Mouse (Mus musculus): ENCODE results near the gene Zbtb22. TPM values are rescaled to one million over a fixed set of nuclear protein-coding genes. Genes with fewer than 3 reads are reported as not detected.
A peak's percentile ranks its signal among the peaks of the same experiment; 100 is the strongest.

The Zbtb22 gene
- polyA plus RNA-seq, 1 experiment: 14.8 TPM

DNA sequence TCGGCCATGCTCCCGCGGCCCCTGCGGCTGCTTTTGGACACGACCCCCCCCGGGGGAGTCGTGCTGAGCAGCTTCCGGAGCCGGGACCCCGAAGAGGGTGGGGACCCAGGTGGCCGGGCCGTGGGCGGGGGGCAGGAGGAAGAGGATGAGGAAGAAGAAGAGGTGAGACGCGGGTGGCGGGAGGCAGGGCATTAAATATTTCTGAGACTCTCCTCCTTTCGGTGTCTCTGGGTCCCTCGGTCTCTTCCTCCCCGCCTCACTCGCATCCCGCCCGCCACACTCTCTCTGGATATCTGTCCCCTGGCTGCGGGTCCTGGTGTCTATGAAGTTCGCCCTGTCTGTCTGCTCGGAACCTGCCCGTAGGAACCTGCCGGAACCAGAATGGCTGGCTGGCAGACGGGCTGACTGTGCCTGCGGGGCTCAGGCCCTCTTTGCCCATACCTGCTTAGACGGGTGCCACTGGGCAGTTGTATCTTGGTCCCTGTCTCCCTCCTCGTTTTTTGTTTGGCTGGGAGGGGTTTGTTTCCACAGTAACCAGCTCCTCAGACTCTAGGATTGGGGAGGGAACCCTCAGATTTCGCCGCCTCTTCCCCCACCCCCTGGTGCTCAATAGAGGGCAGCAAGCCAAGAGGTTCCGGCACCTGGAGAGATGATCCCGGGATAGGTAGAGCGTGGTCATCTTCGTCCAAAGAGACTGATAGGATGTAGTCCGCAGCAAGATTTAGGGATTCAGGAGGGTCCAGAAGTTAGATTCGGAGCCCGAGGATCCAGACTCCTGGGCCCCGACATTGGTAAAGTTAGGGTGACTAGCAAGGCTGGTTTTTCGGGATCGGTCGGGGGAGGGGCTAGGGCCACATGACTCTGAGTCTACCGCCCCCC, 14.8 kb downstream of the Zbtb22 start:
- H3K9me3 ChIP-seq (replicated peaks; ENCODE audit: control insufficient read depth, insufficient read depth, low read length, poor library complexity, severe bottlenecking): no peaks in the 10 kb centered on the region
- H3K4me1 ChIP-seq (ENCODE audit: control insufficient read depth, insufficient read depth, low read length): peaks cover 2% of the 10 kb centered on the region
- no peaks in the 10 kb centered on the region for H3K27me3 ChIP-seq (ENCODE audit: control insufficient read depth, insufficient read depth, low read length, poor library complexity, severe bottlenecking)
- H3K9ac ChIP-seq (ENCODE audit: low read depth, poor library complexity, severe bottlenecking): peak overlapping the region; percentile 91
- H3K4me3 ChIP-seq (ENCODE audit: low read depth, low read length): peak overlapping the region; percentile 91
- TF ChIP-seq EP300 (IDR thresholded peaks at IDR 0.05; ENCODE audit: insufficient read depth, low read depth, low read length) (no peak), CTCF (IDR thresholded peaks at IDR 0.05; ENCODE audit: low read depth, low read length) (no peak), POLR2A (IDR thresholded peaks at IDR 0.05; ENCODE audit: insufficient read depth, low read length) (no peak)
- H3K27ac ChIP-seq (ENCODE audit: insufficient read depth, low read length): peak overlapping the region; percentile 35; the same call in 1 of the 2 replicates
- H3K36me3 ChIP-seq (ENCODE audit: control insufficient read depth, insufficient read depth, low read length, poor library complexity, severe bottlenecking): no peaks in the 10 kb centered on the region

GRCm38 (mm10) chr17:33931159-33931866, 15.6 kb downstream of the Zbtb22 start:
- no peaks in the 10 kb centered on the region for H3K36me3 ChIP-seq (ENCODE audit: control insufficient read depth, insufficient read depth, low read length, poor library complexity, severe bottlenecking)
- H3K4me3 ChIP-seq (ENCODE audit: low read depth, low read length): peak overlapping the region; percentile 91
- no peaks in the 10 kb centered on the region for H3K27me3 ChIP-seq (ENCODE audit: control insufficient read depth, insufficient read depth, low read length, poor library complexity, severe bottlenecking)
- H3K9ac ChIP-seq (ENCODE audit: low read depth, poor library complexity, severe bottlenecking): peak overlapping the region; percentile 91
- peak overlapping the region; percentile 35 for H3K27ac ChIP-seq (ENCODE audit: insufficient read depth, low read length)
- no peaks in the 10 kb centered on the region for H3K9me3 ChIP-seq (replicated peaks; ENCODE audit: control insufficient read depth, insufficient read depth, low read length, poor library complexity, severe bottlenecking)
- H3K4me1 ChIP-seq (ENCODE audit: control insufficient read depth, insufficient read depth, low read length): peaks cover 2% of the 10 kb centered on the region
- TF ChIP-seq POLR2A (IDR thresholded peaks at IDR 0.05; ENCODE audit: insufficient read depth, low read length) (no peak), EP300 (IDR thresholded peaks at IDR 0.05; ENCODE audit: insufficient read depth, low read depth, low read length) (no peak), CTCF (IDR thresholded peaks at IDR 0.05; ENCODE audit: low read depth, low read length) (no peak)

- TF ChIP-seq EP300 (IDR thresholded peaks at IDR 0.05; ENCODE audit: insufficient read depth, low read depth, low read length): no peak
- TF ChIP-seq CTCF (IDR thresholded peaks at IDR 0.05; ENCODE audit: low read depth, low read length): no peak
- no peak for TF ChIP-seq POLR2A (IDR thresholded peaks at IDR 0.05; ENCODE audit: insufficient read depth, low read length)
These were observed 16.2 kb downstream of the Zbtb22 start for GRCm38 (mm10) chr17:33931947-33932346.

GRCm38 (mm10) chr17:33932448-33932847, 16.7 kb downstream of the Zbtb22 start:
- Histone ChIP-seq H3K27me3 (ENCODE audit: control insufficient read depth, insufficient read depth, low read length, poor library complexity, severe bottlenecking) (no peaks in the 10 kb centered on the region), H3K9me3 (replicated peaks; ENCODE audit: control insufficient read depth, insufficient read depth, low read length, poor library complexity, severe bottlenecking) (no peaks in the 10 kb centered on the region), H3K27ac (ENCODE audit: insufficient read depth, low read length) (no peak overlapping the region), H3K4me1 (ENCODE audit: control insufficient read depth, insufficient read depth, low read length) (peaks cover 2% of the 10 kb centered on the region), H3K4me3 (ENCODE audit: low read depth, low read length) (no peak overlapping the region), H3K9ac (ENCODE audit: low read depth, poor library complexity, severe bottlenecking) (no peak overlapping the region), H3K36me3 (ENCODE audit: control insufficient read depth, insufficient read depth, low read length, poor library complexity, severe bottlenecking) (0 out of 2 replicates have a peak, but pooled peaks cover 3% of the 10 kb centered on the region)
- TF ChIP-seq POLR2A (IDR thresholded peaks at IDR 0.05; ENCODE audit: insufficient read depth, low read length) (no peak), EP300 (IDR thresholded peaks at IDR 0.05; ENCODE audit: insufficient read depth, low read depth, low read length) (no peak), CTCF (IDR thresholded peaks at IDR 0.05; ENCODE audit: low read depth, low read length) (no peak)

More at GRCm38 (mm10) chr17:33931947-33932346, 16.2 kb downstream of the Zbtb22 start:
- Histone ChIP-seq H3K27me3 (ENCODE audit: control insufficient read depth, insufficient read depth, low read length, poor library complexity, severe bottlenecking) (no peaks in the 10 kb centered on the region), H3K36me3 (ENCODE audit: control insufficient read depth, insufficient read depth, low read length, poor library complexity, severe bottlenecking) (no peaks in the 10 kb centered on the region), H3K27ac (ENCODE audit: insufficient read depth, low read length) (no peak overlapping the region), H3K9me3 (replicated peaks; ENCODE audit: control insufficient read depth, insufficient read depth, low read length, poor library complexity, severe bottlenecking) (no peaks in the 10 kb centered on the region), H3K4me1 (ENCODE audit: control insufficient read depth, insufficient read depth, low read length) (peaks cover 2% of the 10 kb centered on the region), H3K4me3 (ENCODE audit: low read depth, low read length) (no peak overlapping the region), H3K9ac (ENCODE audit: low read depth, poor library complexity, severe bottlenecking) (no peak overlapping the region; the same call in 1 of the 2 replicates)

GRCm38 (mm10) chr17:33932970-33933369, 17.3 kb downstream of the Zbtb22 start:
- Histone ChIP-seq H3K9ac (ENCODE audit: low read depth, poor library complexity, severe bottlenecking) (peak overlapping the region; percentile 18; the same call in 1 of the 2 replicates), H3K9me3 (replicated peaks; ENCODE audit: control insufficient read depth, insufficient read depth, low read length, poor library complexity, severe bottlenecking) (no peaks in the 10 kb centered on the region), H3K27me3 (ENCODE audit: control insufficient read depth, insufficient read depth, low read length, poor library complexity, severe bottlenecking) (no peaks in the 10 kb centered on the region), H3K4me1 (ENCODE audit: control insufficient read depth, insufficient read depth, low read length) (peaks cover 2% of the 10 kb centered on the region), H3K4me3 (ENCODE audit: low read depth, low read length) (no peak overlapping the region), H3K27ac (ENCODE audit: insufficient read depth, low read length) (no peak overlapping the region), H3K36me3 (ENCODE audit: control insufficient read depth, insufficient read depth, low read length, poor library complexity, severe bottlenecking) (peaks cover 6% of the 10 kb centered on the region; the same call in 1 of the 2 replicates)
- TF ChIP-seq EP300 (IDR thresholded peaks at IDR 0.05; ENCODE audit: insufficient read depth, low read depth, low read length) (no peak), CTCF (IDR thresholded peaks at IDR 0.05; ENCODE audit: low read depth, low read length) (no peak), POLR2A (IDR thresholded peaks at IDR 0.05; ENCODE audit: insufficient read depth, low read length) (no peak)
